Mouse (Mus musculus) spleen, adult 12 weeks (tissue): ENCODE data around the gene Rere.
A peak's percentile ranks its signal among the peaks of the same experiment; 100 is the strongest.
"Not testable (repeated sequence)": the region's sequence is repeated elsewhere in the genome, so short reads cannot be mapped to it uniquely, and the experiment has no call there.

Source experiments
- DNase-seq: peaks from one replicate; pipeline ENCODE4 v3.0.0; 2022; ENCODE audit warnings: low spot score

The Rere gene

DNA sequence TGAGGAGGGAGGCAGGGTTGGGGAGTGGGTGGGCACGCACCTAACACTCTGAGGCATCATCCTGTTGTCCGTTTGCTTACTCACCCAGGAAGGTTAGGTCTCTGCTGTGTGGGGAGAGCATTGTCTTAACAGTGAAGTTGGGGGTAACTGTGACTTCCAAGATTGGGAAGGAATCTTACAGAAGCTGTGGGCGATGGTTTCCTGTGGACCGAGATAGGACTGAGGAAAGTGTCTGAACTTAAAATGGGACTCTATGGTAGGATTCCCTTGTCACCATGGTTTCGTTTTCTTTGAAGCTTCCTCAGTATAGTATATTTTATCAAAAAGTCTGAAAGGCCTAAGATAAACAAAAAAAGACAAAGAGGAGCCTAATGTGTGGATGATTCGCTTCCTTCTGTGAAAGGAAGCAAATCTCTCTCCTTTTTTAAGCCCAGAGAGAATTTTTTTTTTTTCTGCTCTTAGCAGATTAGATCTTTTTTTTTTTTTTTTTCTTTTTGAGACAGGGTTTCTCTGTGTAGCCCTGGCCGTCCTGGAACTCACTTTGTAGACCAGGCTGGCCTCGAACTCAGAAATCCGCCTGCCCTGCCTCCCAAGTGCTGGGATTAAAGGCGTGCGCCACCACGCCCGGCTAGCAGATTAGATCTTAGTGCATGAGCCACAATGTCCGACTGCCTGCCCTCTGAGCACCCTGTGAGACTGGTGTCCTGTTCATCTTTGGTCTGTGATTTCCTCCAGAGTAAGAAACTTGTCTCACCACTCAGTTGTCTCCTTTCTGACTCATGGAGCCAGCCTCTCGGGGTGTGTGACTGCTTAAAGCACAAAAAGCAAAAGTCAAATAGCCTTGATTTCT, 271.5 kb downstream of the Rere start:
- no peak for DNase-seq

DNA sequence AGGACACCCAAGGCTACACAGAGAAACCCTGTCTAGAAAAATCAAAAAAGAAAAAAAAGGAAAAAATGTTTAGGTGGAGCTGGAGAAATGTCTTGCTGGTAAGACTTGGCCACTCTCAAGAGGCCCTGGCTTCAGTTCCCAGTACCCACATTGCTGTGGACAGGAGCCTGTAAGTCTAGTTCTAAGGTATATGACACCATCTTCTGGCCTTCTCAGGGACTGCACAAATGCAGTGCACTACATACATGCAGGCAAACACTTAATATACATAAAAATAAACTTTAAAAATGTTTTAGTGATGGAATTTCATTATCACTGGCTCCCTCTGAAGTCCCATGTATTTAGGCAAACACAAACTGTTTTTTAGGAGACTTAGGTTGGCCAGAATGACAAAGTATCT, 274.3 kb downstream of the Rere start:
- DNase-seq: no peak

DNA sequence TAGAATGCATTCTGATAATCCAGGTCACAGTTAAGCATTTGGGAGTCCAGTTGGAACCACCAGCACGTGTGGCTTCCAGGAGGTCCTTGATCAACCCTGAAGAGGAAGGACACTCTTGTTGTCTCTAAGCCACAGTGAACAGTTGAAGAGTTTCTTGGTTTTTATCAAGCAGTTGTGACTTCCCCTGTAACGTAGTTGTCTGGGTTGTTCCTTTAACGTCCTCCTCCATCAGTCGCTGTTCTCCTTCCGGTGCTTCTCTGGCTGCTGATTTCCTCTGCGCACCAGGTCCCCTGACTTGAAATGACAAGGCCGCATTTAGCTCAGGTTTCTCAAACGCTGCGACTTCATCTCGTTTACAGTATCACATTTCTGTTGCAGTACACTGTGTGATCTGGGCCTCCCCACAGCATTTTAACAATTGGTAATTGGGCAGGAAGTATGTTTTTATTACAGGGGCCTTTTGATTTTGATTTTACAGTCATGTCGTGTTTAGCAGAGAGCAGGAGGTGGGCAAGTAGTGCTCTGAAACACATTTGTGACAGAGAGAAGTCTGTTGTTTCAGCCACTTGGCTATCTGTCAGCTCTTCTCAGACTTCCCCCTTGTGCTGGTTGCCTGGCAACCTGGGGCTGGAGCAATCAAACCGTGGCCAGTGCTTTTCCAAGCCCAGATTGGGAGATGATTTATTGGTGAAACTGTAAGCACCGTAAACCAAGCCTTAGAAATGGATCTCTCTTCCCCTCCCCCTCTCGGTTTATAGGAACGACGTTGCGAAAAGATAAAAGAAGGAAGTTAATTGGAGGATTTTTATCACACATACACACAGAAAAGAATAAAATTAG, 275.2 kb downstream of the Rere start:
- peak; percentile 22 for DNase-seq

DNA sequence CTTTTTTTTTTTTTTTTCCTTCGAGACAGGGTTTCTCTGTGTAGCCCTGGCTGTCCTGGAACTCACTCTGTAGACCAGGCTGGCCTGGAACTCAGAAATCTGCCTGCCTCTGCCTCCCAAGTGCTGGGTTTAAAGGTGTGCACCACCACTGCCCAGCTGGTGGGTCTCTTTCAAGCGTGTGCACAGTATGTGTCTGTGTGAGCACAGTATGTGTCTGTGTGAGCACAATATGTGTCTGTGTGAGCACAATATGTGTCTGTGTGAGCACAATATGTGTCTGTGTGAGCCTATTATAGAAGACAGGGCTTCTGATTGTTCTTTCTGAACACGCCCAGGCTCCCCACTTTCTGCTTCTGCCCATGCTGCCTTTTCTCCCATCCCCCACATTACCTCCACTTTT, 275.8 kb downstream of the Rere start:
- DNase-seq: not testable (repeated sequence)

DNA sequence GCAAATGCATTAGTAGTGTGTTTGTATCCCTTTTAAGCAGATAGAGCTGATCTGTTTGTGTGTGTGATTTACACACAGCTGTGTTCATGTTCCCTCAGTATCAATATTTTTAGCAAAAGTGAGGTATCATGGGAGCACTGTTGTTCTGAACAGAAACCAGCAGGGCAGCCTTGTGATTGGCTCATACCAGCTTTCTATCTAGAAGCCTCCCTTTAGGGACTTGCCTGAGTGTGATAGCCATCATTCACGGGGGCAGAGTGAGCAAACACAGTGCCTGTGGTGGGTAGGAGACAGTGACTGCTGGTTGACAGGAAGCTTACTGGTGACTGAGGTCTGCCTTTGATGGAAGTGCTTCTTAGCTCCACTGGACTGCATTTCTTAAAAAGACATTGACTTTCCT, 276.5 kb downstream of the Rere start:
- no peak for DNase-seq

DNA sequence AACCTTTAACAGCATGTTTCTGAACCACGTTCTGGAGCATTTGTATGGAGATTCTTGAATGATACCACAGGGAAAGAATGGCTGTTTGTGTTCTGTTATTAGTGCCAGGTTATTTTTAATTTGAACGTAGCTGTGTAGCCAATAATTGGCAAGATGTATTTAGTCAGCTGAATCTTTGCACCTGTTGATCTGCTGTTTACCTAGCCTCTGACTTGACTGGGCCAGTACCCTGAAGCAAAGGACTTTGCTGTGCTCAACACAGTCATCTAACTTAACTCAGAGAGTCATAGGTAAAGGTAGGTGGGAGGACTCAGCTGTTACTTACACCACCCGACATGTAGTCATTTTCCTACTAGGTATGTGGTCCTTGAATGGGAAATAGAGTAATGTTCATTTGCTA, 278.1 kb downstream of the Rere start:
- no peak for DNase-seq

DNA sequence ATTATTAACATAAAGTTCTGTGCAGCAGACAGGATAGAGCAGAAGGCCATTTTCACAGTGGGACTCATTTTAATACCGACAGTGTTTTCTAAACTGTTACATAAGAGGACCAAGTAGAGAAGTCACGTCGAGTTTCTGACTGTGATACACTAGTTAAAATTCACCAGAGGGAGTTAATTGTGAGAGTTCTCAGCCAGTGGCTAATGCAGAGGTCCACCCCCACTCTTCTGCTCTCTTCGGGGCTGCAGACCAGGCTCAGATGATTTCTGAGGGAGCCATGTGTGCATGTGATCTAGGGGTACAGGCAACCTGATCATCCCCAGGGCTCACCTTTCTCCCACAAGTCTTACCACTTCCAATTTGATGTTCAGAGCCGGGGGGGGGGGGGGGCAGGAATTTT, 281.8 kb downstream of the Rere start:
- DNase-seq: no peak

DNA sequence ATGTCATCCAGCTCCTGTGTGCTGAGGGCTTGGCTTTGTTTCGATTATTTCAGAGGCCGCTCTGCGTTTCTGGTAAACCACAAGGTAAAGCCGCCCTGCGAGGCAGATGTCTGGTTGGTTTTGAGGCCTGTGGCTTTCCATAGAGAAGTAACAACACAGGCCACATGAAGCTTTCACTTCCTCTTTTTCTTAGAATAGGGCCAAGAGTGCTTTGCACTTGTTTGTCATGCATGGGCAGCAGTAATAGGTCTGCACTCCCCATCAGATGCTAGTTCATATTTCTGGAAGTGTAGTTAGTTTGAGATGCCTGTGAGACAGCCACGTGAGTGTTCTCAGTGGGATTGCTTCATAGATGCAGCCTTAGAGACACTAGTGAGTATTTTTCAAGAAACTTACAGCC, 284.7 kb downstream of the Rere start:
- peak; percentile 53 for DNase-seq

DNA sequence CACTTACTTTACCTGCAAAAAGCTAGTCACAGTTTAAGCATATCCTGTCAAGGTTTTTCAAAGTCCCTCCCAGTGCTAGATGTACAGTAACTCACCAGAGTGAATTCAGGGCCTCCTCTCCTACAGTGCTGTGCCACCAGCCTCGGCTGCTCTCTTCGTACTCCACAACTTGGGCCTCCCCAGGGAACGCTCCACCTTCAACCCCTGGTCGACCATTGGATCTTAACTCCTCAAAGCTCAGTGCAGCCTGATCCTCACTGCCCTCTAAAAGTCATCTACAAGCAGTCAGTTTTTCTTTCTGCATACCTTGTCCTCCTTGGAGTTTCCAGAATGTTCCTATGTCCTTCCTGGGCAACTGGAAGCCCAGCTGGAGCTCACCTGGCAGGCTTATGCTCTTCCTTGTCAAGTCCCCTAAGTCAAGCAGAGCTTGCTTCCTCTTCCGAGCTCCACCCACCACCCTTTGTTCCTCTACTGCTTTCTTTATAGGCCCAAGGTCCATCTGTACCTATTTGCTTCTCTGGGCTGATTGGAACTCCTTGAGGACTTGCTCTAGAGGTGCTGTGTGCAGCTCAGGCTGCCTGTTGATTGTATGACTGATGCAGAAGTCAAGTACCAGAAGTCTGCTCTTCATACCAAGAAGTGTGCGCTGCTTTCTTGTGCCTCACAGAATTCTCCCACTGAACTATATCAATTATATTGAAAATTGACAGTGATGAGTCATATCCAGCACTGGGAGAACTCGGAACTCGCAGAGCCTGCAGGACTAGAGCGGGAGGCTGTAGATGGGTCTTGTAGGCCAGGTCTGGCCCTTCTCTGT, 287.1 kb downstream of the Rere start:
- DNase-seq: peak; percentile 27

DNA sequence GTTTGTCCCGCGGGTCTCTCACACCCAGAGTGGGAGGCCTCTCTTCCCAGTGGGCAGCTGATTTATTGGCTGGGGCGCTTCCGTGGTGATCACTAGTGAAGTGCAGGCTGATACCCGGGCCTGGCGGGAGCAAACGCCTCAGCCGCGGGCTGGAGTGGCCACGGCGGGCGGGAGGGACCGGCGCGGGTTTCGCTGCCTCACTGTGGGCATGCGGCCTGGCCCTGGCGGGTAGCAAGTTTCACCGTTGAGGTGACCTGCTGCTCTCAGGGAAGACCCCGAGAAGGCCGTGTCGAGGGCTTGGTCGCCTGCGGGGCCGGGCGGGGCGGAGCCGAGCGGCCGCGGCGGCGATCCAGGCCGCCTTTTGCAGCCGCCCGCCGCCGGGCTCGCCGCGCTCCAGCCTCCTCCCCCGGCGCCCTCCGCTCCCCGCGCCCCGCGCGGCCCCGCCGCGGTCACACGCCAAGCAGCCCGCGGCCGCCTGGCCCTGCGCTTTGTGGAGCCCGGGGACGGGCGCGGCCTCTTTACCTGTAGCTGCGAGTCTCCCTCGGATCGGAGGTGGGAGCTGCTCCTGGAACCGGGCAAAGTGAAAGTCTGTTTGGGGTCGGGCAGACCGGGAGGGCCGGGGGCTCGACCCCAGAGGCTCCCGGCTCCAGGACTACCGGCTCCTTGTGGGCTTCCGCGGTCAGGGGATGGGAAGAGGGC, 287.8 kb downstream of the Rere start:
- peak; percentile 68 for DNase-seq

DNA sequence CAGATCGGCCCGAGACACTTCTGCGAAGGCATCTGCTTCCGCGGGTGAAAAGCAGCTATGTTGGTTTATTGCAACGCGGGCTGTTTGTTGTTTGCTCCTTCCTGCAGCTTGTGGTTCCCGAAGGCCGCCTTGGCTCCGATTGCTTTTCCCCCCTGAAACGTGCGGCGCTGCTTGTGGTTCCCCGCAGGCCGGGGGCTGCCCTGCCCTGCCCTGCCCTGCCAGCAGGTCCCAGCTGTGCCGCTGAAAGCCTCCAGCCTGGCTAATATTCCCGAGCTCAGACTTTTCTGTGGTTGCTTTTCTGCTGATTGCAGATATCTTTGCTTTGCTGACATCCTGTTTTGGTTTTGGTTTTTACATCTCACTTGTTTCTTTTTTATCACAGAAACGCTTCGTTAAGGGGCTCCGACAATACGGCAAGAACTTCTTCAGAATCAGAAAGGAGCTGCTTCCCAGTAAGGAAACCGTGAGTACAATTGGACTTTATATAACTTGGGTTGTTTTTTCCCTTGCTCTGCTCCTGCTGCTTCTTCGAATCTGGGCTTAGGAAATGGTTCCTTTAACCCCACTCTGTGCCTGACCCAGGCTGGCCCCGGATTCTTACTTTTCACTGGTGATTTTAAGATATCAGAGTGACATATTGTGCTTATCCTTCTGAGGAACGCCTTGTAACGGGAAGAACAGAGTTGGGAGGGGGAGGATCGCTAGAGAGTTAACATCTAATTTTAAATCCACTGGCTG, 288.6 kb downstream of the Rere start:
- DNase-seq: peak; percentile 42

DNA sequence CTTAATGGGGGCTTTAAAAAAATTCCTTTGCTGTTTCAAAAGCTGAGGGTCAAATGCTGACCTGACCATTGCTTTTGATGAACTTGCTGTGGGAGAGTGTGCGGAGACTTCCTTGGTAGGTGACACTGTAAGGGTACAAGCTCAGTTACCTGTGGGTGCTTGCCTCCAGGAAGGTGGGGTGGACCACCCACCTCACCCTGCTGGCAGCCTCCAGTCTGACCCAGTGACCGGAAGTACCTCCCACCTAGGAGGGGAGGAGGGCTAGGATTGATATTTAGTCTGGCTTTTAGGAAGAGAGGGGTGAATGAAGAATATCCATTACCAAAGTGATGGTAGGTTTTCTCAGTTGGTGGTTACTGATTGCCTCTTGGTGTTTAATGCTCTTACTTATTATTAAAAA, 289.3 kb downstream of the Rere start:
- no peak for DNase-seq

DNA sequence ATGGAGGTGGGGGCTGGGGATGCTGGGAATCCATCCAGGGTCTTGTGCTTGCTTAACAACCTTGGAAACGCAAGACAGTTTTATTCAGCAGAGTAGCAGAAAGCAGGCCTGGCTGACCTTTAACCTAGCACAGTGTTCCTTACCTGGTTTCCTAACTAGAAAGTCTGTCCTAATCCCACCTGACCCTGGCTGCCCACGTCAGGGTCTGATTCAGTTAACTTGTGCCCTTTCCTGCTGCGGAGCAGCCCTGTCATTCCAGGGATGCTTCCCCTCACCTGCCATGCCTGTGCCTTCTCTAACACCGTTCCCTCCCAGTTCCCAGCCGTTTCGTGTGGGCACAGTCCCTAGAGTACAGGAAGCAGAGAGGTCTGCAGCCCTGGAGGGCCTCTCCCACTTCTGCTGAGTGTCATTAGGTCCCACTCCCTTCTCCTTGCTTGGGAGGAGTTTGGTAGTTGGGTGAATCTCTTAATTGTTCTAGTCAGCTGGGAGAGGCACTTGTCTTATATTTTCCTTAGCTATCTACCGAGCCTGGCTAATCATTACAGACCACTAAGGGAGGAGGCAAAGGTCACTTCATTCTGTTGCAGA, 290.8 kb downstream of the Rere start:
- DNase-seq: no peak

DNA sequence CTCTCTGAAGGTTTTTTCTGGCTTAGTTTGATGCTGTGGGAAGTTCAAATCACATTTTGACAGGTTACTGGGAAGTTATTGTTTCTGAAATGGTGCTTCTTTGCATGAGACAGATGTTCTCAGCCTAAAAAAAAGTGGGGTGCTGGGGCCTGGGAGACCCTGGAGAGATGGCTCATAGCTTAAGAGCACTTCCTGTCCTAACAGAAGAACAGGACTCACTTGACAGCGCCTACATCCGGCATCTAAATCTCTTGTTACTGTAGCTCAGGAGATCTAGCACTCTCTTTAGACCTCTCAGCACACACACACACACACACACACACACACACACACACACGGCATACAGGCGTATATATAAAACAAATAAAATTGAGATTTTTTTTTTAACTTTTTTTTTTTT, 291.5 kb downstream of the Rere start:
- DNase-seq: no peak

DNA sequence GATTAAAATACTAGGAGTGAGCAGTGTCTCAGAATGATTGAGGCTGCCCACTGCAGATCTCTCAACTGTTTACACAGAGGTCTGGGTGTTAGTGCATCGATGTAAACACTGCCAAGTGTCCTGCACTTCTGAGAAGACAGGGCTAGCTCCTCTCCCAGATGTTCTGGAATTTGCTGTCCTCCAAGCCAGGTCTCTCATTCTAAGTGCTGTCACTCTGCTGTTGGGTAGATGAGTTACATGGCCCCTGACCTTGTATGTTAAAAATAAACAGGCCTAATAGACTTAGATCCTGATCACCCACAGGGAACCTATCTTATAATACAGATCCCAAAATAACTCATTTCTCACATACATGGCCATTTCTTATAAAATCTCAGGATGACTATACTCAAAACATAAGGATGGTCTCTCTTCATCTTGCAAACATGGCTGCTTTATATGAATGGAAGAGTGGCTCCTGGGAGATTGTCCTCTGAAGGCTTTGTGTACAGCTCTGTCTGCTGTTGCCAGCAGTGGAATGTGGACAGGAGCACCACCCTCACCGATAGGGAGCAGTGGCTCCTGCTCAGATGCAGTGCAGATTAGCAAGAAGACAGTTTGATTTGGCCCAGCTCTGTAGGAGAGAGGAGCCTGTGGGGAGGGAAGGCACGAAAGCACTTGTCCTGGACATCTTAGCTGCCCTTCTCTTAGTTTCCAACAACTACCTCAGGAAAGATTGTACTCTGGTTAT, 294.1 kb downstream of the Rere start:
- no peak for DNase-seq

DNA sequence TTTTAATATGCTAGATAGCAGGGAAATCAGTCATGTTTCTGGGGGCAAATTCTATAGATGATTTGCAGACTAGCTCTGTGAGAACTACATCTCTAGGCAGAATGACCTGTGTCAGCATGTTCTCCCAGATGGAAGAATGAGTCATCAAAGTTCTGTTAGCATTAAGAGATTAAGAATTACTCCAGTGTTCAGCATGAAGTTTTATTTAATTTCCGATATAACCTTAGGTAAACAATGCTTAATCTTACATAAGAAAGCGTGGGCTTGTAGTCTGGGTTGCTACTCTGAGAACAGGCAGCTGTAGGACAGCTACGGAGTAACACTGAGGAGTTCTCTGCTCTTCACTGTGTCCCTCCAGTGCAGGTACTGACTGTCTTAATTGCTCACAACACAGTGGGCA, 294.9 kb downstream of the Rere start:
- DNase-seq: no peak

DNA sequence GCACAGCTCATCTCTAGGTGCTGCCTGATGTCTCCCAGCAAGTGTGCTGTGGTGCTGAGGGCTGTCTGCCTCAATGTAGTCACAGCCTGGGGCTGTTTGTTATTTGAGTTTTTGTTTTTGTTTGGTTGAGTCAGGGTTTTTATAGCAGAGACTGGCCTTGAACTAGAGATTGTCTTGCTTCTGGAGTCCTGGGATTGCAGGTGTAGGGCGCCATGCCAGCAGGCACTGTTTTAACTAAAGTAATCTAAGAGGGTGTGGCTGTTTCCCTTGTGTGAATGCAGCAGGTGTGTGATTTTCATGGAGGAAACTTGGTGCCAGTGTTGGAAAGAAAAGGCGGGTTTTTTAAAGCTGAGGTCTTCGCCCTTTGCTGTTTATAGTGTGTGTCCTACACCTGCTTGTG, 296.6 kb downstream of the Rere start:
- DNase-seq: no peak

DNA sequence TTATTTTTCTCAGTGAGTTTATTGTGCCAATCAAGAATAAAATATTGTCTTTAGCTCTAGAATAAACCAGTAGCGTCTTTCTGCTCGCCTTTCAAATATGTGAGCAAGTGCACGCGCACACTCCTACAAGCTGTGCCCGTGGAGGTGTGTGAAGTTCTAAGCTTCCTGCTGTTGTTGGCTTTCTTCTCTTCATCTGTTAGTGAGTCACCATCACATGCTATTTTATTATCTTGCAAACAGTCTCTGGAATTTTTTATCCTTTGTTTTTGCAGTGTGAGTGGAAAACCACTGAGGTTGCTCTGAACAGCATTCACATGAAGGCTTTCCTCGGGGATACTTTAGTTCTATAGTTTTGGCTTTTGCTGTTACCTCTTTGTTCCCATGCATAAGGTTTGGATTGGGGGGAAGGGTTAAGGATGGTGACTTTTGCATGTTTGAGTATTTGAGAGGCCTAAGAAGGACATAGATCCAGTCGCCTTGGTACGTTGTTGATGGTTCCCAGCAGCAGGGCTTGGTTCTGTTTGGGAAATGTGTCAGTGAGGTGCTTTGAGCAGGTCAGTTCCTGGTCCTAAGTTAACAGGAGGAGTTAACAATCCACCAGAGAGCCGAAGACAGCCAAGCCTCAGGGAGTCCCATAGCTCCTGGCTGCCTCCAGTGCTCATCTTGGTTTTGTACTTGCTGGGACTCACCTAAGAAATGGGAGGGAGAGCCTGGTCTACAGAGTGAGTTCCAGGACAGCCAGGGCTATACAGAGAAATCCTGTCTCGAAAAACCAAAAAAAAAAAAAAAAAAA, 300.7 kb downstream of the Rere start:
- DNase-seq: no peak
